Mouse (Mus musculus): ENCODE data around the gene Rnh1.

Gene Rnh1

GRCm38 (mm10) chr7:141172116-141173006 is at the start of gene Rnh1:
Gene Rnh1 (minus strand): TSS chr7:141172857.
- DNase-seq (ENCODE audit: low spot score): peak; percentile 97

GRCm38 (mm10) chr7:141222126-141222467 is 49.4 kb upstream of the Rnh1 start:
- peak; percentile 35 for DNase-seq (ENCODE audit: low spot score)

- peak; percentile 99 for DNase-seq (ENCODE audit: low spot score)
These were observed 48.8 kb upstream of the Rnh1 start for GRCm38 (mm10) chr7:141221249-141222125.

- no peak for DNase-seq (ENCODE audit: low spot score)
These were observed 47.7 kb upstream of the Rnh1 start for GRCm38 (mm10) chr7:141220377-141220776.

GRCm38 (mm10) chr7:141219558-141220099 is 47.0 kb upstream of the Rnh1 start:
- peak; percentile 41 for DNase-seq (ENCODE audit: low spot score)

DNA sequence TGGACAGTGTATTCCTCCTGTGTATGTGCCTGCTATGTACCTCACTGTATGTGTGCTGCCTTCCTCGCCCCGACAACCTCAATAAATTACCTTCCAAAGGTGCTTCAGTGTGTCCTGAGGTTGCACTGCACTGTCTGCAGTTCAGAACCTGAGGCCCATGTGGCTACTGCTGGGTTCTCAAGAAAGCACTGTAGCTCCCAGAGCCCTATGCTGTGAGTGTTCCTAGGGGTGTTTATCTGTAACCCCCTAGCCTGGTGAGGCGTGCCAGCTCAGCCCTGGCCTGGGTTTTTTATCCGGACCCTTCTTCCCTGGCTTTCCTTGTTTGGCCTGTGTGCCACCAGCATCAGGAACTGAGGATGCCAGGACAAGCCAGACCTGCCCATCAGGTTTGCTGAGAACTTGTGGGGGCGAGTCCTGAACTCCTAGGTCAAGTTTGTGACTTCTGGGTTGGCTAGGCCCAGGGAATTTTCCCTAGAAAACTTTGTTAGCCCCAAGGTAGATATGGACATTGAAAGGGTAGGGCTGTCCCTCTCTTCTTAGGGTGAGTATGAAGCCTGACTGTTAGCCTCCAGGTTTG is 46.0 kb upstream of the Rnh1 start:
- no peak for DNase-seq (ENCODE audit: low spot score)

GRCm38 (mm10) chr7:141218141-141218540 is 45.5 kb upstream of the Rnh1 start:
- no peak for DNase-seq (ENCODE audit: low spot score)

- no peak for DNase-seq (ENCODE audit: low spot score)
These were observed 44.8 kb upstream of the Rnh1 start for GRCm38 (mm10) chr7:141217343-141218013.

GRCm38 (mm10) chr7:141216894-141217293 is 44.2 kb upstream of the Rnh1 start:
- DNase-seq (ENCODE audit: low spot score): no peak

- DNase-seq (ENCODE audit: low spot score): peak; percentile 93
These were observed 43.5 kb upstream of the Rnh1 start for GRCm38 (mm10) chr7:141215880-141216733.

DNA sequence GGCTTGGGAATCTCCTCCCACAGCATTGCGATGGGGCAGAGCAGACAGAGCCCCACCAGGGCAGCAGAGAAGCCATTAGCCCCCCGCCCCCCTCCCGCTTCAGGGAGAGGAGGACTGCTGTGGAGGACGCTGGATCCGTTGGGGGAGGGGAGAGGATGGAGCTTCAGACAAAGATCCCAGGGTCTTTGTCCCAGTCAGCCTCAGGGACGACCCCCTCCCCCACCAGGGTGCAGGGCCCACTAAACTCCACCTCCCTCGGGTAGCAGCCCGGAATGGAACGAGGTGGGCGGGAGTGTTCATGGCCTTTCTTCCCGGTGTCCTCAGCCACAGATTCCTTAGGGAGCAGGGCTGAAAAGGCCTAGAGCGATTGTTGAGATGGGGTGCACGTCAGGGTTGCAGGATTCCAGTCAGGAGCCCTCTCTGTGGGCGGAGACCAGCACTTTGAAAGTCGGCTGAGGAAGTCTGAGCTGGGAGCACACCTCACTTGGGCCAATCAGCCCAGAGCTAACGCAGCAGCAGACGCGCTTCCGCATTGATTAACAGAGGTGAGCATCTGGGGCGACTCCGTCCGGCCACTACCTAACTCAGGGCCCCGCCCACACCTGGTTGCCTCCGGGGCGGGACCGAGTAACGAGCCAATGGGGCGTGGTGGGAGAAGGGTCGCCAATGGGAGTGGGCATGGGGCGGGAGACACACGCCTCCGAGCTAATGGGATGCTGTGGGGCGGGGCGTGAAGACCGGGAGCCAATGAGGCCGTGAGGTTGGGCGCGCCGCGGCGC is 42.6 kb upstream of the Rnh1 start, which contains the start of gene Rassf7:
Rassf7 (plus strand) TSS at position 760 of the 779 bp plus-strand sequence.
- DNase-seq (ENCODE audit: low spot score): peak; percentile 99

GRCm38 (mm10) chr7:141214310-141214709 is 41.7 kb upstream of the Rnh1 start:
- no peak for DNase-seq (ENCODE audit: low spot score)

GRCm38 (mm10) chr7:141213605-141214235 is 41.1 kb upstream of the Rnh1 start, which contains the start of gene Lmntd2:
Gene Lmntd2 (minus strand): TSS chr7:141214080.
- DNase-seq (ENCODE audit: low spot score): no peak

- DNase-seq (ENCODE audit: low spot score): no peak
These were observed 40.5 kb upstream of the Rnh1 start for GRCm38 (mm10) chr7:141213133-141213532.

DNA sequence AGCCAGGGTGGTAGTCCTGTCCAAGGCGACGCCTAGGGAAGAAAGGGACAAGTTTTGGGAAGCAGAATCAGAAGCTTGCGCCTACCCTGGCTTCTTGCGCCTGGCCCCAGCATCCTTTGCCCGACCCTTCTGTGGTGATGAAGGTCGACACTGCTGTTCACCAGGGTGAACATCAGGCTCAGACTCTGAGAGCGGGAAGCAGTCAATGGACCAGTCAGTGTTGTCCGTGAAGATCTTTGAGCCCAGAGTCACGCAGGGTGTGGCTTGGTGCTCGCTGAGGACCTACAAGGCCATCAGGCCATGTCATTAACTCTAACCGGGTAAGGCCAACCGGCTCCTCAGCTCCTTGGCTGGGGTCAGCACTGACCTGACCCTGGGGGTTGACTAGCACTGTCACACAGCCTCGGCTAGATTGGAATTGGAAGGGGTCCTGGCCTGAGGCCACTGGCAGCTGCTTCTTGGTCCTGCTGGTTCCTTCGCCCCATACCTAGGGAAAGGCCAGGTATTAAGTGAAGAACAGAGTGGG is 38.0 kb upstream of the Rnh1 start:
- DNase-seq (ENCODE audit: low spot score): no peak

DNA sequence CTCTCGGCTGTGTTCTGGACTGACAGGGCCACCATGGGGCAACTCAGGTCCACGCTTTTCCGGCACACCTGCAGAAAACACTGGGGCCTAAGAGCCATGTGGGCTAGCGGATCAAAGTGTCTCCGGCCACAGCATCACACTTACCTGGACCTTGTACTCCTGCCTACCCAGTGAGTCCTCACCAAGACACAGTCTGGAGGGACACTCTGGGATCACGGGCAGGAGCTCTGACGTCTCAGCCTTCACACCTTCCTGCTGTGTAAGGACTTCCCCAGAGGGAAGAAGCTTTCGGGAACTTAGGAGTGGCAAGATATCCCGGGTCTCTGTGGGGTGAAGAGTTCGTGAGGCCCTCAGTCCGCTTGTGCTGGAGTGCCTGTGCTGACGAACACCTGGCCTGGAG is 37.5 kb upstream of the Rnh1 start:
- no peak for DNase-seq (ENCODE audit: low spot score)

GRCm38 (mm10) chr7:141209526-141209925 is 36.9 kb upstream of the Rnh1 start:
- no peak for DNase-seq (ENCODE audit: low spot score)

DNA sequence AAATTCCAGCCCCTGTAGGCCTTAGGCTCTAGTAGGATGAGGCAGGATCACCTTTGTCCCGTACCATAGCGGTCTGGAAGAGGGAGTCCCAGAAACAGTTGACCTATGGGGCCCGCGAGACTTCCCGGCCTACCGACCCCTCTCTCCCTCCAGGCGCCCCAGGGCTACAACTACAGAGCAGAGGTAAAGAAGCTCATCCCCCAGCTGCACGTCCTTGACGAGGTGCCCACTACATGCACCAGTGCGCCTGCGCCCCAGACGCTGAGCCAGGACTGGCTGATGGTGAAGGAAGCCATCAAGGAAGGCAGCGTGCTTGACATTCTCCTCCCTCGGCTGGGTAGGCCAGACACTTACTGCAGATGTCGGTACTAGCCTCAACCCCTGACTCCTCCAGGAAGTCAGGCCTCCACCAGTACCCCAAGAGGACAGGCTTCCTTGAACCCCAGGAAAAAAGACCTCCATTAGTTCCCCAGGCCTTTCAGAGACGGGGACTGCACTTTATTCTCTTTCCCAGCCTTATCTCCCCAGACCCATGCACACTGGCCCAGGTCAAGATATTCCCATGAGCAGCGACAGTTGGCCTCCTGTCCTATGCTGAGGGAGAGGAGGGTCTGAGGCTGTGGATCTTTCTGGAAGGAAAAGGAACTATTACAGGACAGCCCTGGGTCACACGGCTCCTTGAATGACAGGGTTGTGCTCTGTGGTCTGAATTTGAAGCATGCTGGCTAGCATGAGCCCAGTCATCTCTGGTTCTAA is 33.7 kb upstream of the Rnh1 start:
- no peak for DNase-seq (ENCODE audit: low spot score)
